8 mouse cellular contexts compared by ENCODE assay signal in the genomic region with DNA sequence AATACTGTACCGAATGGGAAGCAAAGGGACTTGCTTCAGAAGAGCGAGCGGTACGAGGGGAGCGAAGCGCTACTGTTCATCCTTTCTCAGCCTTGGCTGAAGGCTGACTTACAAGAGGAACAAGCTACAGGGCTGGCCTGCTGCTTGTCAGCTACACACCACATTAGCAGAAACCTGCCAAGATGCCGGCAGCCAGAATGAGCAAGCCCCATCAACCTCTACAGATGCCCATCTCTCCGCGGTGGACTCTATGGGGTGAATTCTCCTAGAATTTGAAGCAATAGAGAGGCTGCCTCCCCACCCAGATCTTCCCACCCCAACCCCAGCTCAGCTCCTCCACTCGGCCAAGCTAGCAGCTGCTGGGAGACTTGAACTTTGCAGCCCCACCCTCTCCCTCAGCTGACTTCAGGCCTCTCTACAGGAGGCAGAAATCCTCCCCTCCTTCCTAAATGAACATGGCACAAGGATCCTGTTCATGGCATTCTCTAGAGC. TPM values are rescaled to one million over a fixed set of nuclear protein-coding genes. Genes with fewer than 3 reads are reported as not detected.
A peak's percentile ranks its signal among the peaks of the same experiment; 100 is the strongest.
DNase-seq lines count a peak whose midpoint lies in the region; ATAC-seq lines count a peak whose summit lies in the region.

No protein-coding gene starts in this region.

- H3K27me3 ChIP-seq in hindbrain, embryonic 16.5 days (replicated peaks; ENCODE audit: control insufficient read depth, insufficient read depth, low read length) = no peaks in the 10 kb centered on the region
- H3K27me3 ChIP-seq in neural tube, embryonic 15.5 days (replicated peaks) = no peaks in the 10 kb centered on the region

- H3K4me1 ChIP-seq in hindbrain, embryonic 16.5 days (ENCODE audit: control insufficient read depth, insufficient read depth, low read depth, low read length) = peaks cover 40% of the 10 kb centered on the region
- H3K4me1 ChIP-seq in neural tube, embryonic 15.5 days = peaks cover 84% of the 10 kb centered on the region

- no peak overlapping the region for H3K4me2 ChIP-seq in hindbrain, embryonic 16.5 days (ENCODE audit: low read length)
- H3K4me2 ChIP-seq in neural tube, embryonic 15.5 days = no peak overlapping the region

- DNase-seq in cerebellum, postnatal 25 days = peak; percentile 47 to 54
- no peak for DNase-seq in cerebellum, adult 11 months
- peak; percentile 34 for DNase-seq in lung, postnatal 10 days
- DNase-seq in lung, postnatal 36 days = no peak
- DNase-seq in adrenal gland, postnatal 10 days = no peak

- no peak overlapping the region for H3K9ac ChIP-seq in hindbrain, embryonic 16.5 days (ENCODE audit: low read depth, low read length)
- no peak overlapping the region for H3K9ac ChIP-seq in neural tube, embryonic 15.5 days (replicated peaks)

- H3K9me3 ChIP-seq in hindbrain, embryonic 16.5 days (ENCODE audit: control insufficient read depth, low read length) = no peaks in the 10 kb centered on the region
- H3K9me3 ChIP-seq in neural tube, embryonic 15.5 days (replicated peaks) = no peaks in the 10 kb centered on the region

- ATAC-seq in hindbrain, embryonic 16.5 days = peak; percentile 0; the same call in 1 of the 2 replicates
- ATAC-seq in neural tube, embryonic 15.5 days (ENCODE audit: low FRiP score) = no peak; the same call in 1 of the 2 replicates
- no peak for ATAC-seq in frontal cortex, adult (ENCODE audit: low TSS enrichment)

- no peak overlapping the region for H3K4me3 ChIP-seq in hindbrain, embryonic 16.5 days (ENCODE audit: low read length)
- no peak overlapping the region for H3K4me3 ChIP-seq in neural tube, embryonic 15.5 days (replicated peaks)

- H3K36me3 ChIP-seq in hindbrain, embryonic 16.5 days (ENCODE audit: control insufficient read depth, insufficient read depth, low read length) = no peaks in the 10 kb centered on the region
- no peaks in the 10 kb centered on the region for H3K36me3 ChIP-seq in neural tube, embryonic 15.5 days

- 79% methylated on average over 10 of the region's 10 CpGs for WGBS in hindbrain, embryonic 16.5 days
- WGBS in neural tube, embryonic 15.5 days = 76% methylated on average over 10 of the region's 10 CpGs

- peak overlapping the region; percentile 45; the same call in 1 of the 2 replicates for H3K27ac ChIP-seq in hindbrain, embryonic 16.5 days (ENCODE audit: low read depth, low read length)
- H3K27ac ChIP-seq in neural tube, embryonic 15.5 days (replicated peaks) = peak overlapping the region; percentile 57

RNA-seq across cellular contexts. Expression of gene Tet3, which starts 46.5 kb away (rescaled TPM):
- 51.4 and 62.2 TPM in 2 replicates for polyA plus RNA-seq in hindbrain, embryonic 16.5 days (2015; fragmentation: Nextera tagmentation; extraction: Ambion mirVana)
- polyA plus RNA-seq in neural tube, embryonic 15.5 days (2015; fragmentation: Nextera tagmentation; extraction: Ambion mirVana) = 57.9 and 58.9 TPM in 2 replicates
- total RNA-seq in adrenal gland, postnatal 10 days (2021) = 10 to 100 TPM; 57.4 to 64.4 TPM

Comparison
In these comparisons a context has a peak if more than half of its experiments do, and no peak if none do; other contexts are left out.
1. DNase-seq: peak in cerebellum, postnatal 25 days (2 of 2) and lung, postnatal 10 days (single experiment); none in cerebellum, adult 11 months (single experiment), lung, postnatal 36 days (single experiment) and adrenal gland, postnatal 10 days (single experiment).